Mouse (Mus musculus) cerebellum, adult 2 months (tissue): Measurements from ENCODE around the gene Tmprss11c.

Experiments
- CTCF ChIP-seq: fragments of 200-500 bp; IDR thresholded peaks from 2 replicates; pipeline ENCODE4 v1.5.1; 2011; ENCODE audit warnings: low read depth, mild to moderate bottlenecking, control low read depth, low read length, moderate library complexity, borderline replicate concordance; ENCODE audit not compliant: insufficient read depth
- POLR2A ChIP-seq: fragments of 200-500 bp; IDR thresholded peaks from 2 replicates; pipeline ENCODE4 v1.6.1; 2011; ENCODE audit warnings: low read length, control low read depth, borderline replicate concordance; ENCODE audit not compliant: insufficient read depth

- no peak for TF ChIP-seq CTCF
- no peak for TF ChIP-seq POLR2A
Measured at GRCm38 (mm10) chr5:86244275-86244674, 44.8 kb downstream of the Tmprss11c start.
